Mouse (Mus musculus) kidney, postnatal 14 days (tissue): Measurements from ENCODE around the gene Spin1.
A peak's percentile ranks its signal among the peaks of the same experiment; 100 is the strongest.

Source experiments
- DNase-seq: peaks from one replicate; pipeline ENCODE4 v3.0.0; 2022; ENCODE audit warnings: mixed read lengths

The Spin1 gene

GRCm38 (mm10) chr13:51147106-51147505, 46.4 kb downstream of the Spin1 start:
- no peak for DNase-seq

GRCm38 (mm10) chr13:51152966-51153669, 52.4 kb downstream of the Spin1 start:
- no peak for DNase-seq

DNA sequence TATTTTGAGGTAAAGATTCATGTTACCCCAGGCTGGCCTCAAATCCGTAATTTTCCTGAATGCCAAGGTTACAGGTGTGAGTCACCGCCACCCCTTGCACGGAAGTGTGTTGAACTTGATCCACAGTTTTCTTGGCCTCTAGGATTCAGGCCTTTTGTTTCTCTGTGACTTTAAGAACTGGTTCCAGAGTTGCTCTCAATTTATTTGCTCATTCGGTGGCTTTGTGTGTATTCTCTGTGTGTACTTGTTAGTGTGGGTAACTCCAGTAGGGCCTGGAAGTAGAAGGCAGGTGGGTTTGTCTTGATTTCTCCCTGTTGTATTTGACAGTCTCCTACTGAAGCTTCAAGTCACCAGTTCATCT, 53.0 kb downstream of the Spin1 start:
- DNase-seq = peak; percentile 20

GRCm38 (mm10) chr13:51155178-51156013, 54.7 kb downstream of the Spin1 start:
- no peak for DNase-seq

DNA sequence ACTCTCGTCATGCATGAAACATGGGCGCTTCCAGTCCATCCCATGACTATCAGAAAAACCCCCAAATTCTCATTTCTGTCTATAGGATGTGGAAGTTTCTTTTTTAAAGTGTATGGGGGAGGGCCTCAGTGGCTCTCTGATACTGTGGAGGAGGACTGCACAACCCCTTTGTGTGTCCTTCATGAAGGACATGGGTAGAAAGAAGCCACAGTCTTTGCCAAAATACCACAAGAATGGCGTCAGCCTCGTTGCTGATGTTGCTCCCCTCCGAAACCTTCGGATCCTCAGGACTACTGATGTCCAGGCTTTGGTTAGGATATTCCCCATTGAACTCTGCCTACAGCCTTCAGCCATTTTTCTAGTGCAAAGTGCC, 55.3 kb downstream of the Spin1 start:
- no peak for DNase-seq

- no peak for DNase-seq
Measured at GRCm38 (mm10) chr13:51157291-51157690, 56.6 kb downstream of the Spin1 start.

GRCm38 (mm10) chr13:51161672-51162071, 61.0 kb downstream of the Spin1 start:
- DNase-seq = no peak

DNA sequence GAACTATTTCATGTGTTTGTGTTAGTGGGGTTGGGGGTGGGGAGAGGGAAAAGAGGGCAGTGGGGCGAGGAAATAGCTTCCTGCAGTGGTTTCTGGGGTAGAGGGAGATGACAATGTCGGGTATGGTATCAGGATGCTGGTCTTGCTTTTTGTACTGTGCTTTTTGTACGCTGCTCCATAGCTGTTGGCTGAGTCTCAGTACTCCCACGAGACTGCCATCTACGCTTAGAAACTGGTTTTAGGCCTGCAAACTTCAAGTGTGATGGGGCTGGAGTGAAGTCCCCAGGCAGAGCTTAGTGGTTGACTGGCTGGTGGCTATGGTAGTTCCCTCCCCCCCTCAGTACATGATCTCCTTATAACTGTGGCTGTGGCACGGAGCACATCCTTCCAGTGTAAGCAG, 61.6 kb downstream of the Spin1 start:
- DNase-seq = no peak

DNA sequence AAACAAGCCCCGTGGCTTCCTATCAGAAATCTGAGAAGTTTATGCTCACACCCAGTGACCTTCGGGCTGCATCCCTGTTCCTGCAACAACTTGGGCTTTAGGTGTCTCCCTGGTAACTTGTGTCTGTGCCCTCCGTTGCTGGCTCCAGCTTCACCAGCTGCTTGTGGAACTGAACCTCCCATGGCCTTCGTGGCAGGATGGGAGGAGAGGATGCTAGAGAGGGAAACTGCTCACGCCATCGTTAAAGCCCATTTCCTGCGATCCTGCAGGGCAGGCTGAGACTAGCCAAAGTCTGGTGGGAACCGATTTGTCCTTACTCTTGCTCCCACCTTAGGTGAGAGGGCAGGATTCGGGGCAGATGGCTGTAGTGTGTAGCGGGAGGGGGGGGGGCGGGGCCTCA, 66.0 kb downstream of the Spin1 start:
- no peak for DNase-seq

DNA sequence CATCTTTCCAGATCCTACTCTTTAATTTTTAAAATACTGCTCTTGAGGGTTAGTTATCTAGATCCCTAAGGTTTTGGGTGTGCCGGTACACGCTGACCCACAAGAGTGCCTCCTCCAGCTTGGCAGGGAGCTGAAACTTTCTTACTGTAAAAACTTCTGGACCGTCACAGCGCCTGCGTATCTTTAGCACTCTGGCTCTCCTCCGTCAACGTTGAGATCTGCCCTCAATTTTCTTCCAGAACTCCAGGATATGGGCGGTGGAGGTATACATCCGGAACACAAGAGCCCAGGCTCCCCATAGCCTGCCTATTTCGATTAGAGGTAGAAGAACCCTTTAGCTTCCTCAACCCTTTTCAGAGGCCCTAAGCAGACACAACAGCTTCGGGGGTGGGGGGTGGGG, 69.5 kb downstream of the Spin1 start:
- DNase-seq = no peak

DNA sequence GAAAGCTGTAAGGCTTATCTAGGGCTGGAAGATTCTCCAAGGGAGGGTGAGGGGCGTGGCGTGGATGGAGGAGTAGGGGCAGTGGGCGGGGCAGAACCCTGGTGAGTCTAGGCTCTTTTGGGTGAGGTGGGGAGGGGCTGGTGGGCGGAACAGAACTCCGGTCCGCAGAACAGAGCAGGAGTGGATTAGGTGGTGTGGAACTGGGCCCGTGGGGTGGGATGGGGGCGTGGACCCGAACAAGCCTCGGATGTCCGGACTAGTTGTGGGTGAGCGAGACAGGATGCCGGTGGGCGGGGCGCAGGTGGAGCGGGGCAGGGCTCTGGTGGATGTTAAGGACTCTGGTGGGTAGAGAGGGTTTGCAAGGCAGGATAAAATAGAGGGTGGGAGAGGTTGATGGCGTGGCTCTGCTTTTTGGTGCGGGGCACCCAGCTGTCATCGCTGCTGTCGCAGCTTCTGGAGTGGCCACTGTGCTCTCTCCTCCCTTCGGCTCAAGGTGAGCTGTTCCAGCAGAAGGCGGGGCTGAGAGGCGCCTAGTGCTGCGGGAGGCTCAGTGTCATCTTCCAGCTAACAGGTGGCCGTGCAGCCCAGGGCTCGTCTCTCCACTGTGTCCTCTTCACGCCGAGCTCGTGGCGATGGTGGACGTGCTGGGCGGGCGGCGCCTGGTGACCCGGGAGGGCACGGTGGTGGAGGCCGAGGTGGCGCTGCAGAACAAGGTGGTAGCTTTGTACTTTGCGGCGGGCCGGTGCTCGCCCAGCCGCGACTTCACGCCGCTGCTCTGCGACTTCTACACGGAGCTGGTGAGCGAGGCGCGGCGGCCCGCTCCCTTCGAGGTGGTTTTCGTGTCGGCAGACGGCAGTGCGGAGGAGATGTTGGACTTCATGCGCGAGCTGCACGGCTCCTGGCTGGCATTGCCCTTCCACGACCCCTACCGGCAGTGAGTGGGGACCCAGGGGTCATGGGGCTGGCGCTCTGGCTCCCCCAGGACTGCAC, 70.3 kb downstream of the Spin1 start, which contains the start of gene Nxnl2:
Gene Nxnl2, plus strand, starts transcription at position 332 of the 990 bp plus-strand sequence.
- peak; percentile 69 for DNase-seq

DNA sequence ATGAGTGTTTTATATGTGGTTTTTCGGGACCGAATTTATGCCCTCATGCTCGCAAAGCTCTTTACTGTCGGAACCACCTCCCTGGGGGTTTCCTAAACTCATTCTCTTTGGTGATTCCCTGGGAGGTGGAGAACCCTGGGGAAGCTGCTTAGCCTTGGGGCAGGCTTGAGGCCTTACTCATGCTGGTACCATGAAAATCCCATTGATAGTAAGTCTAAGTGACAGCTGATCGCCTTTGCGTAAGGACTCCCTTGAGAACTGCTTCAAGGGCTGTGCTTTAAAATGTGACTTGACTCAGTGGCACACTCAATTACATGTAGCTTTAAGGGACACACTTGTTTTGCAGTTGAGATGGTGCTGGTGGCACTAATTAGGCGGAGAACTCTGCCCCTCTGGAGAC, 71.9 kb downstream of the Spin1 start:
- no peak for DNase-seq

- DNase-seq = no peak
Measured at GRCm38 (mm10) chr13:51178932-51179331, 78.3 kb downstream of the Spin1 start.

DNA sequence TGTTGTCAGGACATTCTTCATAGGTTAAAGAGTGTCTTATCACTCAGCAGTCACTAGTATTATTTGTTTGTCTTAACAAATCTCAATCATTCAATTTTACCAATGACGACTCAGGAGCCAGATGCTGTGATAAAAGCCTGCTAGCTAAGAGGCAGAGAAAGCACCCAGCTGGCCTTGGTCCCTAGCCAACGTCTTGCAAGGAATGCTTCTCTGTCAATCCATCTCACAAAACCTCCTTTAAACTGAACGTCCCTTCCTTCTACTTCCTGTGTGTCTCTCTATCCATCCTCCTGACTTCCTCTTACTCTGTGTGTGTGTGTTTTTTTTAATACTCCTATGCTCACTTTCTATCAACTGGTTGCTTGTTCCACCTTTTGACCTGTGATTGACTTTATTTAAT, 78.7 kb downstream of the Spin1 start:
- DNase-seq = no peak

DNA sequence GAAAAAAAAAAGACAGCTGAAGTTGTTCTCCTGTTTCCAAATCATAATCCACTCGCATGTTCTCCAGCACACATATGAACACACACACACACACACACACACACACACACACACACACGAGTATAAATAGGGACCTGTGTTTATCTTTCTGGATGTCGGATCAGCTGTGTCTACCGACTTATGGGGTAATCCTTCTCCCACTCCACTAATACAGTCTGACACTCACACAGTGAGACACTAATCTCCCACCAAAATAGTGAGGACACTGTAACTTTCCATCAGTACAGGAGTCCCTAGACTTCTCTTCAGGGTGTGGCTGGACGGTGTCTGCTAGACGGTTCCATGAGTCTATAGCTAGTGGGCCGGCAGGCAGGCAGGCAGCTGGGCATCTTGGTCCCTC, 81.6 kb downstream of the Spin1 start:
- DNase-seq = no peak

DNA sequence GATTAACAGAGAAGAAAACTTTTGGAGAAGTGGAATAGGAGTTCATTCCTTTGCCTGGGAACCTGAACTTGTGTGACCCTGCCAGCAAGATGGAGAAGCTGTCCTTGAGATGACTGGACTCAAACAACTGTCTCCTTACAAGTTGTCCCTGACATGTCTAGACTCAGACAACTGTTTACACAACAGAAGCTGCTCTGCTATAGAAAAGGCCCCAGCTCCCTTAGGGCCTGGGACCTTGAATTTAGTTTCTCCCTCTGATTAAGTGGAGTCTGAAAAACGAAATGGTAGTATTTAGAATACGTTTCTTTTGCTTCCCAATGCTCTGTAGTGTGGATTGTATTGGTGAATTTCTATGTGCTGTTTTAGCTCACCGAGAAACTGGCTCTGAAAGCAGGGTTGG, 84.2 kb downstream of the Spin1 start:
- no peak for DNase-seq

DNA sequence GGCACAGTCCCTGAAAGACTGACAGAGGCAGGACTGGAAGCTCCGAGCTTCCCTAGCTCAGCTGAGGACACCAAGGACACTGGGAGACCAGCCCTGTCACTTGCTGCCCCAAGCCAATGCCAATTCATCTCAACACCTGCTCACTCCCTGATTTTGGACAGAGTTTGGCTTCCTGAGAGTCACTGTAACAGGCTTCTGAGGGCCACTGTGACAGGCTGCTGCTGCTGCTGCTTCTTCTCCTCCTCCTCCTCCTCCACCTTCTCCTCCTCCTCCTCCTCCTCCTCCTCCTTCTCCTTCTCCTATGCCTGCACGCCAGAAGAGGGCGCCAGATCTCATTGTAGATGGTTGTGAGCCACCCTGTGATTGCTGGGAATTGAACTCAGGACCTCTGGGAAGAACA, 89.7 kb downstream of the Spin1 start:
- DNase-seq = no peak

DNA sequence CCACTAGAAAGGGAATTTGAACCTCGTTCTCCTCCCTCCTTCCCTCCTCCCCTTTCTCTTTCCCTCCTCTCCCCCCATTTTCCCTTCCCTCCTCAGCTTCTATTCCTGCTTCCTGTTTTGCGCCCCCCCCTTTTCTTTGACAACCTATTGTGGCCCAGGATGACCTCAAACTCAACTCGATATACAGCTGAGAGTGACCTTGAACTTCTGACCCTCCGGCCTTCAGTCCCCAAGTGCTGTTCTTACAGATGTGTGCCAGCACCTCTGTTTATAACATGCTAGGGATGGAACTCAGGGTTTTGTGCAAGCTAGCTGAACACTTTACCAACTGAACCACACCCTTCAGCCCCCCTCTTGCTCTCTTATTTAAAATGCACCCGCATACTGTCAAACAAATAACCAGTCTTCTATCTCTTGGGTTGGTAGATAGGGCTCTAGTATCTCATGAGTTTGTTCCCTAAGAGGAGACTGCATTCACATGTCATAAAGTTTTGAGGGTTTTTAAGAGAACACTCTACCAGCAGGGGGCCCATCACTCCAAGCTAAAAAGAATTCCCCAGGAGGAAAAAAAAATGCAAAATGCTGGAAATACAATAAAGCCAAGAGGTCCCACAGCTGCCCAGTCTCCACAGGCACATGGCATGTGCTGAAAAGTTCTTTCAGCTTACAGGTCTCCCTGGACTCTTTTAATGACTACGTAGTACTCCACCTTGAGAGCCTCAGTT, 90.9 kb downstream of the Spin1 start:
- peak; percentile 68 for DNase-seq

DNA sequence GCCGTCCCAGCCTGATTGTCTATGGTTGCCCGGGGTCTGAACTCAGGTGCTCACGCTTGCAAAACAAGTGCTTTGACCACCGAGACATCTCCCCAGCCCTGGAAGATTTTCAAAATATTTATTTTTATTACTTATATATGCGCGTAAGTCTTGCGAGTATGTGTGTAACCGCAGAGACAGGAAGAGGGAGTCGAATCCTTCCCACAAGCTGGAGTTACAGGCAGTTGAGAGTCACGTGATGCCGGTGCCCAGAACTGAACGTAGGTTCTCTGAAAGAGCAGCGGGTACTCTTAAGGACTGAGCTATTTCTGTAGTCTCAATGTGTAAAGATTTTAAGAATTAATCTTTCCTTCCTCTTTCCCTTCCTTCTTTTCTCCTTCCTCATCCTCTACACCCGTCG, 93.2 kb downstream of the Spin1 start:
- DNase-seq = no peak

GRCm38 (mm10) chr13:51197699-51198098, 97.0 kb downstream of the Spin1 start:
- DNase-seq = no peak

DNA sequence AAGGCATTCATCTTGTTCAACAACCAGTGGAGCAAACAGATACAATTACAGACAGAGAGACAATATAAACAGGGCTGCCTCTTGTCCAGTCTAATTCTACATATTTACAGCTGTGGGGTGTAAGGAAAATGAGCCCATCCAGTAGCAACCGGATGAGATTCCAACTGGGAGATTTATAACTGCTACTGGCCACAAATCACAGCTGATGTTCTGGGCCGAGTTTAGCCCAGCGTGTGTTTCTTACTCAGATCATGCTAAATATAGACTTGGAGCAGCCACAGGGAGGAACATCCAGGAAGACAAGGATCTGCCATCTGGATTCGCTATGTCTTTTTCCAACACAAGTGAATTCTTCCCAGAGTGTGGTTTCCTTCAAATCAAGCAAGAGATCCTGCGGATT, 97.5 kb downstream of the Spin1 start:
- peak; percentile 76 for DNase-seq
